Mouse (Mus musculus): ENCODE measurements at regions not wholly inside any gene's neighbourhood (a gene's known extent, or its start where the extent isn't known, plus 50 kb on each side); places are given as distances from the start of the nearest gene placed in this dataset.

- H3K27ac ChIP-seq (ENCODE audit: poor library complexity, severe bottlenecking) = no peak overlapping the region
- no peak overlapping the region for H3K9ac ChIP-seq
- 64% methylated on average over 4 of the region's 4 CpGs for WGBS
- H3K4me1 ChIP-seq (replicated peaks) = no peaks in the 10 kb centered on the region
- ATAC-seq (ENCODE audit: insufficient number of reproducible peaks, low FRiP score) = no peak
- H3K4me3 ChIP-seq = no peak overlapping the region
- no peaks in the 10 kb centered on the region for H3K36me3 ChIP-seq
- H3K4me2 ChIP-seq = no peak overlapping the region
- H3K9me3 ChIP-seq (replicated peaks) = no peaks in the 10 kb centered on the region
- H3K27me3 ChIP-seq (replicated peaks) = no peaks in the 10 kb centered on the region
Observed at GRCm38 (mm10) chr2:10923984-10924383, 247.9 kb upstream of the Prkcq start.

- no peak for ATAC-seq (ENCODE audit: insufficient number of reproducible peaks, low FRiP score)
- H3K4me1 ChIP-seq (replicated peaks) = no peaks in the 10 kb centered on the region
- H3K27ac ChIP-seq (ENCODE audit: poor library complexity, severe bottlenecking) = no peak overlapping the region
- no peak overlapping the region for H3K9ac ChIP-seq
- H3K27me3 ChIP-seq (replicated peaks) = no peaks in the 10 kb centered on the region
- no peaks in the 10 kb centered on the region for H3K36me3 ChIP-seq
- H3K4me2 ChIP-seq = no peak overlapping the region
- H3K4me3 ChIP-seq = no peak overlapping the region
- 75% methylated on average over 7 of the region's 7 CpGs for WGBS
- no peaks in the 10 kb centered on the region for H3K9me3 ChIP-seq (replicated peaks)
Observed at GRCm38 (mm10) chr2:10925361-10925760, 246.5 kb upstream of the Prkcq start.

- Histone ChIP-seq H3K27me3 (replicated peaks) (no peaks in the 10 kb centered on the region), H3K4me2 (no peak overlapping the region), H3K4me1 (replicated peaks) (no peaks in the 10 kb centered on the region), H3K27ac (ENCODE audit: poor library complexity, severe bottlenecking) (no peak overlapping the region), H3K36me3 (no peaks in the 10 kb centered on the region), H3K9ac (no peak overlapping the region), H3K9me3 (replicated peaks) (no peaks in the 10 kb centered on the region), H3K4me3 (no peak overlapping the region)
- WGBS = 82% methylated on average over 1 of the region's 1 CpGs
- no peak for ATAC-seq (ENCODE audit: insufficient number of reproducible peaks, low FRiP score)
Observed at GRCm38 (mm10) chr2:10937405-10937804, 234.5 kb upstream of the Prkcq start.

- Histone ChIP-seq H3K36me3 (no peaks in the 10 kb centered on the region), H3K27me3 (replicated peaks) (no peaks in the 10 kb centered on the region), H3K9me3 (replicated peaks) (no peaks in the 10 kb centered on the region), H3K9ac (no peak overlapping the region), H3K4me2 (no peak overlapping the region), H3K4me1 (replicated peaks) (no peaks in the 10 kb centered on the region), H3K27ac (ENCODE audit: poor library complexity, severe bottlenecking) (no peak overlapping the region), H3K4me3 (no peak overlapping the region)
- no peak for ATAC-seq (ENCODE audit: insufficient number of reproducible peaks, low FRiP score)
- WGBS = 73% methylated on average over 7 of the region's 7 CpGs
Observed at GRCm38 (mm10) chr2:10965224-10965623, 206.7 kb upstream of the Prkcq start.

- 35% methylated on average over 2 of the region's 2 CpGs for WGBS
- no peaks in the 10 kb centered on the region for H3K27me3 ChIP-seq (replicated peaks)
Observed at GRCm38 (mm10) chr2:10966891-10967290, 205.0 kb upstream of the Prkcq start.

GRCm38 (mm10) chr2:10969111-10969689, 202.7 kb upstream of the Prkcq start:
- Histone ChIP-seq H3K36me3 (no peaks in the 10 kb centered on the region), H3K9ac (no peak overlapping the region), H3K4me2 (no peak overlapping the region), H3K27me3 (replicated peaks) (no peaks in the 10 kb centered on the region), H3K4me3 (no peak overlapping the region), H3K9me3 (replicated peaks) (no peaks in the 10 kb centered on the region), H3K4me1 (replicated peaks) (no peaks in the 10 kb centered on the region), H3K27ac (ENCODE audit: poor library complexity, severe bottlenecking) (no peak overlapping the region)
- 81% methylated on average over 10 of the region's 10 CpGs for WGBS
- no peak for ATAC-seq (ENCODE audit: insufficient number of reproducible peaks, low FRiP score)

More at GRCm38 (mm10) chr2:10966891-10967290, 205.0 kb upstream of the Prkcq start:
- Histone ChIP-seq H3K27ac (ENCODE audit: poor library complexity, severe bottlenecking) (no peak overlapping the region), H3K9me3 (replicated peaks) (no peaks in the 10 kb centered on the region), H3K4me1 (replicated peaks) (no peaks in the 10 kb centered on the region), H3K4me2 (no peak overlapping the region), H3K36me3 (no peaks in the 10 kb centered on the region), H3K9ac (no peak overlapping the region), H3K4me3 (no peak overlapping the region)
- no peak for ATAC-seq (ENCODE audit: insufficient number of reproducible peaks, low FRiP score)

GRCm38 (mm10) chr2:10972051-10972450, 199.9 kb upstream of the Prkcq start:
- H3K27me3 ChIP-seq (replicated peaks) = no peaks in the 10 kb centered on the region
- no peak for ATAC-seq (ENCODE audit: insufficient number of reproducible peaks, low FRiP score)
- no peak overlapping the region for H3K27ac ChIP-seq (ENCODE audit: poor library complexity, severe bottlenecking)
- no peak overlapping the region for H3K9ac ChIP-seq
- H3K36me3 ChIP-seq = no peaks in the 10 kb centered on the region
- no peaks in the 10 kb centered on the region for H3K4me1 ChIP-seq (replicated peaks)
- no peaks in the 10 kb centered on the region for H3K9me3 ChIP-seq (replicated peaks)
- WGBS = 62% methylated on average over 3 of the region's 3 CpGs
- H3K4me2 ChIP-seq = no peak overlapping the region
- H3K4me3 ChIP-seq = no peak overlapping the region

- Histone ChIP-seq H3K9me3 (replicated peaks) (no peaks in the 10 kb centered on the region), H3K27ac (ENCODE audit: poor library complexity, severe bottlenecking) (no peak overlapping the region), H3K27me3 (replicated peaks) (no peaks in the 10 kb centered on the region), H3K9ac (no peak overlapping the region), H3K4me2 (no peak overlapping the region), H3K4me1 (replicated peaks) (no peaks in the 10 kb centered on the region), H3K36me3 (no peaks in the 10 kb centered on the region), H3K4me3 (no peak overlapping the region)
- no peak for ATAC-seq (ENCODE audit: insufficient number of reproducible peaks, low FRiP score)
- WGBS = 86% methylated on average over 5 of the region's 5 CpGs
Observed at GRCm38 (mm10) chr2:10978772-10979171, 193.1 kb upstream of the Prkcq start.

GRCm38 (mm10) chr2:10986101-10986500, 185.8 kb upstream of the Prkcq start:
- Histone ChIP-seq H3K9ac (no peak overlapping the region), H3K4me3 (no peak overlapping the region), H3K27ac (ENCODE audit: poor library complexity, severe bottlenecking) (no peak overlapping the region), H3K9me3 (replicated peaks) (no peaks in the 10 kb centered on the region), H3K4me2 (no peak overlapping the region), H3K4me1 (replicated peaks) (no peaks in the 10 kb centered on the region), H3K36me3 (no peaks in the 10 kb centered on the region), H3K27me3 (replicated peaks) (no peaks in the 10 kb centered on the region)
- 72% methylated on average over 7 of the region's 7 CpGs for WGBS
- ATAC-seq (ENCODE audit: insufficient number of reproducible peaks, low FRiP score) = no peak

GRCm38 (mm10) chr2:10990043-10990728, 181.7 kb upstream of the Prkcq start:
- Histone ChIP-seq H3K4me1 (replicated peaks) (no peaks in the 10 kb centered on the region), H3K27me3 (replicated peaks) (no peaks in the 10 kb centered on the region), H3K4me3 (no peak overlapping the region), H3K36me3 (no peaks in the 10 kb centered on the region), H3K9me3 (replicated peaks) (no peaks in the 10 kb centered on the region), H3K4me2 (no peak overlapping the region), H3K9ac (no peak overlapping the region), H3K27ac (ENCODE audit: poor library complexity, severe bottlenecking) (no peak overlapping the region)
- 84% methylated on average over 7 of the region's 7 CpGs for WGBS
- ATAC-seq (ENCODE audit: insufficient number of reproducible peaks, low FRiP score) = no peak

- Histone ChIP-seq H3K4me3 (no peak overlapping the region), H3K9ac (no peak overlapping the region), H3K4me1 (replicated peaks) (no peaks in the 10 kb centered on the region), H3K27me3 (replicated peaks) (no peaks in the 10 kb centered on the region), H3K36me3 (no peaks in the 10 kb centered on the region), H3K4me2 (no peak overlapping the region), H3K9me3 (replicated peaks) (no peaks in the 10 kb centered on the region), H3K27ac (ENCODE audit: poor library complexity, severe bottlenecking) (no peak overlapping the region)
- no peak for ATAC-seq (ENCODE audit: insufficient number of reproducible peaks, low FRiP score)
- 26% methylated on average over 1 of the region's 1 CpGs for WGBS
Observed at GRCm38 (mm10) chr2:10998798-10999197, 173.1 kb upstream of the Prkcq start.

- Histone ChIP-seq H3K27me3 (replicated peaks) (no peaks in the 10 kb centered on the region), H3K4me3 (no peak overlapping the region), H3K9me3 (replicated peaks) (no peaks in the 10 kb centered on the region), H3K4me1 (replicated peaks) (no peaks in the 10 kb centered on the region), H3K4me2 (no peak overlapping the region), H3K9ac (no peak overlapping the region), H3K27ac (ENCODE audit: poor library complexity, severe bottlenecking) (no peak overlapping the region), H3K36me3 (no peaks in the 10 kb centered on the region)
- ATAC-seq (ENCODE audit: insufficient number of reproducible peaks, low FRiP score) = no peak
- WGBS = 60% methylated on average over 1 of the region's 1 CpGs
Observed at GRCm38 (mm10) chr2:10999217-10999618, 172.7 kb upstream of the Prkcq start.
